Mouse (Mus musculus) Patski (cell line): ENCODE results near the gene Spata18. TPM values are rescaled to one million over a fixed set of nuclear protein-coding genes. Genes with fewer than 3 reads are reported as not detected.

Experiments used
- ATAC-seq: fragments of 100-300 bp; one replicate; pipeline ENCODE4 v1.8.0; 2021
- CTCF ChIA-PET: fragments of 350-600 bp; sonication (Branson Sonifier 250); formaldehyde crosslinking; loops from one replicate; lab custom pipeline; 2022; ENCODE audit warnings: inconsistent platforms; lab: Charles Lee
- POLR2A ChIA-PET: fragments of 350-600 bp; sonication (Branson Sonifier 250); formaldehyde crosslinking; loops from one replicate; lab custom pipeline; 2022; ENCODE audit warnings: antibody characterized with exemption, inconsistent platforms; lab: Charles Lee
- DNase-seq: peaks from one replicate; pipeline ENCODE4 v3.0.0-alpha.2; 2011; ENCODE audit warnings: low read depth, low spot score
- H3K27me3 ChIP-seq: fragments of 371-371 bp; one replicate; pipeline ENCODE4 v1.5.1; 2021
- CTCF ChIP-seq: fragments of 100-300 bp; IDR thresholded peaks from one replicate; pipeline ENCODE4 v1.5.1; 2021
- in situ Hi-C: fragments of 300-500 bp; cut with MboI; formaldehyde crosslinking; loops from 3 replicates; pipeline ENCODE4 v1.11.1; 2018; ENCODE audit warnings: low pct_unique_long_range_greater_than_20kb, mixed read lengths
- polyA plus RNA-seq: library from polyadenylated mRNA; unstranded; gene quantifications from one replicate; pipeline ENCODE4 v1.2.3, GENCODE M21; 2021

Gene Spata18
- polyA plus RNA-seq, 1 experiment from 2014 or later = not detected

- no peak for TF ChIP-seq CTCF
- in situ Hi-C loops = no loop called here
- ATAC-seq (no peak), DNase-seq (no peak)
- ChIA-PET POLR2A (no interaction called here), CTCF (no interaction called here)
- H3K27me3 ChIP-seq = peaks cover 41% of the 10 kb centered on the region
Measured at GRCm38 (mm10) chr5:73650365-73650964, 714 bp upstream of the Spata18 start.

GRCm38 (mm10) chr5:73651855-73652201 lies 649 bp downstream of the Spata18 start:
- DNase-seq = no peak
- in situ Hi-C loops = no loop called here
- no peak for TF ChIP-seq CTCF
- peaks cover 46% of the 10 kb centered on the region for H3K27me3 ChIP-seq
- POLR2A ChIA-PET = no interaction called here
- CTCF ChIA-PET = no interaction called here
- ATAC-seq = no peak

GRCm38 (mm10) chr5:73666695-73667094 lies 15.5 kb downstream of the Spata18 start:
- in situ Hi-C loops = no loop called here
- H3K27me3 ChIP-seq = peaks cover 6% of the 10 kb centered on the region
- DNase-seq (no peak), ATAC-seq (no peak)
- no peak for TF ChIP-seq CTCF
- ChIA-PET CTCF (no interaction called here), POLR2A (no interaction called here)

- peaks cover 6% of the 10 kb centered on the region for H3K27me3 ChIP-seq
- CTCF ChIA-PET = interaction anchor here (1.6 kb wide), 1 partner anchor 8 kb away, joined by 5 read pairs; no protein-coding TSS in a partner anchor
- TF ChIP-seq CTCF = no peak
- DNase-seq (no peak), ATAC-seq (no peak)
- in situ Hi-C loops = no loop called here
- POLR2A ChIA-PET = no interaction called here
Measured at GRCm38 (mm10) chr5:73667877-73668276, 16.7 kb downstream of the Spata18 start.

- in situ Hi-C loops = no loop called here
- TF ChIP-seq CTCF = no peak
- ChIA-PET CTCF (no interaction called here), POLR2A (no interaction called here)
- H3K27me3 ChIP-seq = peaks cover 6% of the 10 kb centered on the region
- DNase-seq = no peak
- ATAC-seq = no peak
Measured at GRCm38 (mm10) chr5:73669386-73669785, 18.2 kb downstream of the Spata18 start.

GRCm38 (mm10) chr5:73675604-73676003 lies 24.4 kb downstream of the Spata18 start:
- ChIA-PET CTCF (interaction anchor here (1.1 kb wide), 1 partner anchor 12 kb away, joined by 4 read pairs; no protein-coding TSS in a partner anchor), POLR2A (interaction anchor here (0.6 kb wide), 1 partner anchor 8 kb away, joined by 3 read pairs; no protein-coding TSS in a partner anchor)
- no peak for TF ChIP-seq CTCF
- in situ Hi-C loops = loop anchor here (25.0 kb wide), 2 partner anchors 412 to 1262 kb away; no protein-coding TSS in a partner anchor
- no peak for DNase-seq
- peaks cover 22% of the 10 kb centered on the region for H3K27me3 ChIP-seq
- no peak for ATAC-seq

- ChIA-PET POLR2A (no interaction called here), CTCF (interaction anchor here (0.8 kb wide), 1 partner anchor 17 kb away, joined by 3 read pairs; no protein-coding TSS in a partner anchor)
- TF ChIP-seq CTCF = no peak
- peaks cover 26% of the 10 kb centered on the region for H3K27me3 ChIP-seq
- DNase-seq = no peak
- ATAC-seq = no peak
- in situ Hi-C loops = loop anchor here (25.0 kb wide), 2 partner anchors 411 to 1261 kb away; no protein-coding TSS in a partner anchor
Measured at GRCm38 (mm10) chr5:73676626-73677025, 25.4 kb downstream of the Spata18 start.

GRCm38 (mm10) chr5:73683221-73683620 lies 32.0 kb downstream of the Spata18 start:
- POLR2A ChIA-PET = interaction anchor here (0.7 kb wide), 1 partner anchor 8 kb away, joined by 3 read pairs; no protein-coding TSS in a partner anchor
- TF ChIP-seq CTCF = no peak
- peaks cover 15% of the 10 kb centered on the region for H3K27me3 ChIP-seq
- DNase-seq (no peak), ATAC-seq (no peak)
- CTCF ChIA-PET = interaction anchor here (0.6 to 1.6 kb wide), 4 partner anchors 8 to 855 kb away, joined by 3 to 4 read pairs (median 3); no protein-coding TSS in a partner anchor
- in situ Hi-C loops = loop anchor here (10.0 to 25.0 kb wide), 6 partner anchors 172 to 1482 kb away; no protein-coding TSS in a partner anchor

GRCm38 (mm10) chr5:73683706-73684409 lies 32.7 kb downstream of the Spata18 start:
- ChIA-PET POLR2A (interaction anchor here (0.7 kb wide), 2 partner anchors 9 to 145 kb away, joined by 3 read pairs; no protein-coding TSS in a partner anchor), CTCF (interaction anchor here (0.6 to 1.1 kb wide), 3 partner anchors 8 to 854 kb away, joined by 3 read pairs; no protein-coding TSS in a partner anchor)
- DNase-seq = no peak
- in situ Hi-C loops = loop anchor here (10.0 to 25.0 kb wide), 6 partner anchors 171 to 1481 kb away; no protein-coding TSS in a partner anchor
- peaks cover 15% of the 10 kb centered on the region for H3K27me3 ChIP-seq
- peak; percentile 53 for TF ChIP-seq CTCF
- no peak for ATAC-seq

- DNase-seq (no peak), ATAC-seq (no peak)
- TF ChIP-seq CTCF = peak; percentile 75
- POLR2A ChIA-PET = no interaction called here
- in situ Hi-C loops = loop anchor here (5.0 to 25.0 kb wide), 8 partner anchors 51 to 1479 kb away; no protein-coding TSS in a partner anchor
- peaks cover 10% of the 10 kb centered on the region for H3K27me3 ChIP-seq
- CTCF ChIA-PET = interaction anchor here (0.7 to 1.2 kb wide), 2 partner anchors 28 to 253 kb away, joined by 3 read pairs; no protein-coding TSS in a partner anchor
Measured at GRCm38 (mm10) chr5:73686149-73686548, 35.0 kb downstream of the Spata18 start.
